Mouse (Mus musculus): Measurements from ENCODE around the gene Fam110c.
"Not testable (repeated sequence)": the region's sequence is repeated elsewhere in the genome, so short reads cannot be mapped to it uniquely, and the experiment has no call there.

Fam110c gene

DNA sequence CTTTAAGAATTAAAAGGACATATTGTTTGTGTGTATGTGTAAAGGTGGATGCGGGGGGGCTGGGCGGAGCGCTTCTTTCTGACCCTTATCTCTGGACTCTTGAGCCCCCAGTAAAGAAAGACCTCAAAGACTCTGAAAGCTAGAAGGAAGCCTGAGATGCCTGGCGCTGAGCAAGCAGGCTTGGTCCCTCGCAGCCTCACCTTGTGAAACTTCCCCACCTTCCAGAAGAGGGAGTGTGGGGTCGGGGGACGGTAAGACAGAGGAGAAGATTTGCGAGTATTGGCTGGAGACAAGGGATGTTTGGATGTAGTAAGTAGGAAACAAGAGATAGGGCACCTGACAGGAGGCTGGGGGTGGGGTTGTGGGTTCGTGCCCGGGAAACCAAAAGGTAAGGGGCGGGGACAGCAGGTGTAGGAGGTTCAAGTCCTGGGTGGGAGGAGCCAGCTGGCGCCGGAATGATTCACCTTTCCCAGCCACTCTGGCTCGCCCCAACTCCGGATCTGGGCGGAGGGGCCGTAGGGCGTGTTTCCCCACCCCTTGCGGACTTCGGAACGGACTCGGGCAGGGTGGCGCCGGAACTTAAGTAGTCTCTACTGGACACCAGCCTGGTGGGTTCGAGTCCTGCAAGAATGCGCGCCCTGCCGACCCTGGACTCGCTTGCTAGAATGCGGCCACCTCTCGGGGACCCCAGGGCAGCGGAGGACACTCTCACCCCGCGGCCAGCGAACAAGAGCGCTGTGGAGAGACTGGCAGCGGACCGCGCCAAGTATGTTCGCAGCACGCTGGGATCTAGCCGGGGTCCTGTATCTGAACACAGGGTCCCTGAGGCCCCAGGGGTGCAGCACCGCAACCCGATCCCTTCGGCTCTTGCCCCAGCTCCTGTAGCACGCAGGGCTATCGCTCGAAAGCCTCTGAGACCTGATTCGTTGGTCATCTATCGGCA, at the start of gene Fam110c:
Fam110c (plus strand) TSS at position 450 of the 943 bp plus-strand sequence.
- DNase-seq (ENCODE audit: extremely low spot score, low spot score), result peak; percentile 61

DNA sequence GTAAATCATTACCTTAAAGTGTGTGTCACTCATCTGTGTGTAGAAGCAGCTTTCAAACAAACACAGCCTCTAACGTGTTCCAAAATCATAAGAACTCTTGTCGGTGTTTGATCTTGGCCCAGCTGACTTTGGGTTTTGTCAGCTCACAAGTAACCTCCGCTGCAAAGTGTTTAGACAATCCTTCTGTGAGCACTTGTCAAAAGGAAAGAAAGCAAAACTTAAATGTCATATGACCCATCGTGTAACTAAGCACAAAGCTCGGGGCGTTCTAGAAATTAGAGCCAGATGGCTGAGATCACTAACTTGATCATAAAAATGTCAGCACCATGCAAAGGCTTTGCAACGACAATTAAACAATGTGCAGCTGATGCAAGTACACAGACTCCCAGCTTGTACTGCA, 47.2 kb upstream of the Fam110c start:
- no peak for DNase-seq (ENCODE audit: extremely low spot score, low spot score)

DNA sequence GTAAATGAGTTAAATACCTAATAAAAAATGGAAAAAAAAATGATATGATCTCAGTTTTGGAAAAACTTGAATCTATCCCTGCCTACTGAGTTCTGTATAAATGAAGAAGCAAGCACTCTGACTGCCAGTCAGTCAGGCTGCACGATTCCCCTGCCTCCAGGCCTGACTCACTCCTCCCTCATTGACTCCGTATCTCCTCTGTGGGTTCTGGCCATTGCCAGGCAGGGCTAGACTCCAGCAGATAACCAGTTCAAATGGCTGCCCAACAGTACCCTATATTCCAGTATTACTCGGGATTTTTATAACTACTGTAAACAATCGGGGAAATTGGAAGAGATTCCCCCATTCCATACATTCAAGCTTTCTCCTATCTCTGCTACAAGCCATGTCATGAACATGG, 21.6 kb upstream of the Fam110c start:
- DNase-seq (ENCODE audit: extremely low spot score, low spot score), result no peak

DNA sequence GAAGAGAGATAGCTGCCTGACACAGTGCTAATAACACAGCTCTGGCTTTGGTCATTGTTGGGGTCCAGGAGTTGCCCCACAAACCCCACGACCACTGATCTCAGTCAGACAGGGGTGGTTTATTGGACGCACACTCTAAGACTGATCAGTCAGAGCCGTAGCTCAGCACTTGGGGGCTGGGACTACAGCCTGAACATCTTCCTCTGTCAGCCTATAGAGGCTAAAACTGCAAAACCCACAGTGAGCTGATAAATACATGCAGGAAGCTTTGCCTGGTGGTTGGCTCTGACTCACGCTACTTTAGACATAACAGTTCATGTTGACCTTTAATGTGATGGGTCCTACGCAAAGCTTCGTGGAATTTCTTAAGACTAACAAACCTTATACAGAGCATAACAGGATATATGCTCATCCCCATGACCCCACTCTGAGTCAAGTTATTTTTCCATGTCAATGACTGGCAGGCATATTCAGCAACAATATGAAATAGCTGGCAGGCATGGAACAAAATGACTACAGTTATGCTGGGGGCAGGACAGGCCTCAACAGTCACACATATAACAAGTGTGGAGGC, 17.3 kb upstream of the Fam110c start:
- DNase-seq (ENCODE audit: extremely low spot score, low spot score), result no peak

DNA sequence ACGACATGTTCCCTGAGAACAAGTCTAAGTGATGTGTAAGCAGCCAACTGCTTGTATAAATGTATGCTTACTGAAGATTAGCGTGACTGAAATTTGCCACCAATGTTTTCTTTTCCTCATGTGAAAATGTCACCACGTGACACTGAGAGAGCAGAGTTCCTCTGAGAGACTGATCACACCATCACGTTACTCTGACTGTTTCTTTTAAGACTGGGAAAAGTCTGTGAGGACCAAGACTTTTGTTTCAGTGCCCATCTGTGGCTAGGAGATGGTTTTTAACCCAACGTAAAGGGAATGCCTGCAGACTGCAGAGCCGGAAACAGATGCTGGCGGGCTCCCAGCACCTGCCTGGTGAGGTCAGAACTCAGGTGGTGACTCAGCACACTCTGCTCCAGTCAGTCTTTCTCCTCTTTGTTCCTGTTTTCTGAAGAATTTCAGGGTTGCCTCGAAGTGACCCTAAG, 14.2 kb upstream of the Fam110c start:
- no peak for DNase-seq (ENCODE audit: extremely low spot score, low spot score)

DNA sequence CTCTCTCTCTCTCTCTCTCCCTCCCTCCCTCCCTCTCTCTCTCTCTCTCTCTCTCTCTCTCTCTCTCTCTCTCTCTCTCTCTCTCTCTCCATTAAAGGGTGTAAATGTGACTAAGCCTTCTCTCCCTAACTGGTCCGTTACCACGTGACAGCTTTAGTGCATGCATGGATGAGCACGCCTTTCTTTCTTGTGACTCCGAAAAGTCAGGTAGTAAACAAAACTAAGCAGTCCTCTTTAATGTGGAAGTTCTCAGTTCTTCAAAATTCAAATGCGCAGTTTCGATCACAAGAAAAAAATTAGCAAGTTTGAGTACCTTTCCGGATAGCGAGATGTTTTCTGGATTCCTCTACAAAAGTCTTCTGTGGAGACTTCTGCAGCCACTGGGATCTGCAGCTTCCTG, 13.4 kb upstream of the Fam110c start:
- DNase-seq (ENCODE audit: extremely low spot score, low spot score), result no peak

DNA sequence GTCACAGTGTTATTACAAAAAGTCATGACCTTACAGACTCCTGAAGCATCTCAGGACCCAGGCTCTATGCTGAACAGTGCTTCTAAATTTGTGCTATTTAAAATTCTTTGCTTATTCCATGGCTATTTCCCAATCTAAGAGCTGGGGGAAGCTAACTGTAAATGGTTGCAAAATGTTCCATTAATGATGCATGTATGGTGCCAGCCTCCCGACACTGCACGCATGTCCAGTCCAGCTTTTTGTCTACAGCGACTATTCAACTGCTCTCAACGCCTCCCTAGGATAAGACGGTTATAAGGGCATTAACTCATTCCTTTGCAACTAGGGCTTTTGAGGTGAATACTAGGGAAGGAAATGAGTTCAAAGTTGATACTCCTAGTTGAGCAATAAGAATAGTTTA, 2.4 kb upstream of the Fam110c start:
- DNase-seq (ENCODE audit: extremely low spot score, low spot score), result no peak

DNA sequence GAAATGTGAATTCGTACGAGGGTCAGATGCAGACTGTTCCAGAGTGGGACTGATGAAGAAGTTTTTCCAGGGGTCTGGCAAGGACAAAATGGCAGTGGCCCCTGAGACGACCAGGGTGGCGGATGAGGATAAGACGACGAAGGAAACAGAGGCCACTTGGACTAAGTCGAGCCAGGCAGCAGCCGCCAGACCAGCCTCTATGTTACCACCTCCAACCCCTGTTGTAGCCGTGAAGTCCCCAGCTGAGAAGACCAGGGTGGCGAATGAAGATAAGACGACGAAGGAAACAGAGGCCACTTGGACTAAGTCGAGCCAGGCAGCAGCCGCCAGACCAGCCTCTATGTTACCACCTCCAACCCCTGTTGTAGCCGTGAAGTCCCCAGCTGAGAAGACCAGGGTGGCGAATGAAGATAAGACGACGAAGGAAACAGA, 710 bp downstream of the Fam110c start:
- DNase-seq (ENCODE audit: extremely low spot score, low spot score), result not testable (repeated sequence)

DNA sequence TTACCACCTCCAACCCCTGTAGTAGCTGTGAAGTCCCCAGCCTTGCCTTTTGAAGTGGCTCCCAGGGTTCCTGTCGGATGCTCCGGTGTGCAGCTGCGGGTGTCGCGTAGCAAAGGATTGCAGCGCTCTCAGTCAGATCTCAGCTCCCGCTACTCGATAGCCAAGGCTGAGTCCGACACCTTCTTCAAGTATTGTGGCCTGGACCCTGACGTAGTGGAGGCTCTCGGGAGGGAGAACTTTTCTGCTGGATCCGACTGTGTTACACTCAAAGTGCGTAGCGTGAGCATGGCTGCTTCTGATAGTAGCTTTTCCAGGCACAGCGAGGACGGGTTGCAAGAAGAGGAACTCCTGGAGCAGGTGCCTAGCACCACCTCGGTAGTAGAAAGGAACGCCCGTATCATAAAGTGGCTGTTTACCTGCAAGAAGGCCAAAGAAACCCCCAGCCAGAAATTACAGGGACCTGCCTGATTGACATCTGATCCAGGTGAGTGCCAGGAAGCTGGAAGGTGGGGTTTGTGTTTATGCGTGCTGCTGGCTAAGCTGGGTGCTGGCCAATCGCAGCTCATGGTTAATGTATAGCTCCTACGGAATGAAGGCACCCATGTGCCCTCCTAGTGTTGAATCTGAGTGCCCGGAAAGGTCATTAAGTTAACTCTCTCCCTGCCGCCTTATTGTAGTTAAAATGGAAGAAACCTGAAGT, 1.3 kb downstream of the Fam110c start:
- DNase-seq (ENCODE audit: extremely low spot score, low spot score), result peak; percentile 64

DNA sequence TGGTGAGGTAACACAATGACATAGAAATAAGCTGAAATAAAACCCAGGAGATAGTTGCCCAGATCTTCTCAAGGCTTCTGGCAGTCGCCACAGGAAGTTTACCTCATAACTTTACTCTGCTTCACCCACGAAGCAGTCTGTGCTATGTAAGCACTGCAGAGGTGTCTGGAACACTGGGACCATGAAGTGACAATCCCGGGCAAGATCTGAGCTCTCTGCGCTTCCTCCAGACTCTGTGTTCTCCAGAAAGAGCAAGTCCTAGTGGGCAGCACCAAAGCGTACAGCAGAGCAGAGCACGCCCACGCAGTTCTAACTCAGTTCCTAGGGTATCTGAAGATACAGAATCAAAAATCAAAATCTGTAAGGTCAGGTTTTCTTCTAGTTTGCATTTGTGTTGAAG, 3.4 kb downstream of the Fam110c start:
- no peak for DNase-seq (ENCODE audit: extremely low spot score, low spot score)

DNA sequence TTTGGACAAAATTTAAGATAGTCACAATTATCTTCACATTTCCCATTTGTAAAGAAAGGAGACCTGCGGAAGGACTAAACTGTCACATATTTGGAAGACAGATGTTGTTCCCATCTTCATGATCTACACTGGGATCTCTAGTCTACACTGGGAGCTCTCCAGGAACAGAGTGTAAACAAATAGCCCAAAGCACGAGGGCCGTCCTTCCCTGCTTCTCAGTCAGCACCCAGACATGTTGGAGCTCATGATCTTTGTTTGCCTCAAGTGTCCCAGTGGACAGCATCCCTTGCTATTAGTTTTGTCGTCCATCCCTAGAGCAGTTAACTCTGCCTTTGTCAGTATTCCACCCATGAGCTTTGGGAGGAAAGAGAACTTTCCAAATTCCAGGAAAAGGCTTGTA, 4.4 kb downstream of the Fam110c start:
- no peak for DNase-seq (ENCODE audit: extremely low spot score, low spot score)

DNA sequence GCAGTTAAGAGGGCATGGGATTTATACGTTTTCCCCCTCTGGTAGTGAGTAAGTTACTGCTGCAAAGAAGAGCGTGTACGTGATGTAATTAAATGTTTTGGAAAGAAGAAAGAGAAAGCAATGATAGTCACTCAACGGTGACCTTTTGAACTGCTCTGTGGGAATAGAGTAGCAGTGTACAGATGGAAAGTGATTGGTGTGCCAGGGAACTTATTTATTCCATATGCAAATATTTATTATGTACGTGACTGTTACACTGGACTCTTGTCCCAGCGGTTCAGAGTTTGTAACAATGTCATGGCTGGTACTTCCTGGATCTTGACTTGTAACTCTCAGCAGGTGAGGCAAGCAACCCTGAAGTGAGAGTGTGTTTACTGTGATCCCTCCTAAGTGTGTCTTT, 6.7 kb downstream of the Fam110c start:
- no peak for DNase-seq (ENCODE audit: extremely low spot score, low spot score)

DNA sequence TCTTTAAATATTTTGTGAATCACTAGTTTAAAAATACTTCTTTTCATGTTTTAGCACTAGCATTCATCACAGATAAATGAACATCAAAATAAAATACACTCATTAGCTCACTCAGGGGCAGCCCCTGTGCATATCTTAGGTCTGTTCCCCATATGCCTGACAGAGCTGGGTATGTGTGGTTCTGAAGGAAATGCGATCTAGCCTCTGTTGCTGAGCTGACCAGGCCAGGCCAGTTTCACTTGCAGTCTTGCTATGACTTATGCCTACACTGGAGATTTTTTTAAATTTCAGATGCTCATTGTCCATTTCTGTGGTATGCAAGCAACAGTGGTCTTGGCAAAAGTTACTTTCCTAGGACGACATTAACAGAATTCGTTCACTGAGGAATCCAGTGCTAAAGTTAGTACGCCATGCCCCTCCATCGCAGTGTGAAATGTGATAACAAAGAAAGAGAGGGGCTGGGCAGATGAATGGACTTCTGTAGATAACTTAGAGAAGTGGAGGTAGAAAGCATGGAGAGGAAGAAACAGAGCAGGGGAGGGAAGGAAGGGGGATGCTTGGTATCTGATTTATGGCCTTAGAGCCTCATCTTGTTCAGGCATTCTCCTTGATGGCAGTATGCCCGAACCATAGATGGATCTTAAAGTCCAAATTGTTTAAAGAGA, 7.4 kb downstream of the Fam110c start:
- DNase-seq (ENCODE audit: extremely low spot score, low spot score), result no peak

DNA sequence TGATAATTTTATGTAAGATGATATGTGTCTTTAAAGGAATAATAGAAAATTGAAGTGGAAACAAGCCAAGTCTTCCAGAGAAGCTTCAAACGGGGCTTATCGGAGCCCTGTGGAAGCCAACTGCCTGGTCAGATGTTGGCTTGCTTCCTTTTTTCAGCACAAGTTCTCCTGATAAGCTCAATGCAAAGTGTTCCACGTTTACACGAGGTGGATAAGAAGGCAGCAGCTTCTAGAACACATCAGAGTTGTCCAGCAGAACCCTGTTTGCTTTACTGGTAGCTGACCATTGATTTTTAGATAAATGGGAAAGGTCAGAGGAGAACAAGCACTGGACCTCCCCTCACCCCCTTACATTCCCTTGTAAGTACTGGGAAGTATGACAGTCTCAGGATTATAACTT, 9.3 kb downstream of the Fam110c start:
- no peak for DNase-seq (ENCODE audit: extremely low spot score, low spot score)

DNA sequence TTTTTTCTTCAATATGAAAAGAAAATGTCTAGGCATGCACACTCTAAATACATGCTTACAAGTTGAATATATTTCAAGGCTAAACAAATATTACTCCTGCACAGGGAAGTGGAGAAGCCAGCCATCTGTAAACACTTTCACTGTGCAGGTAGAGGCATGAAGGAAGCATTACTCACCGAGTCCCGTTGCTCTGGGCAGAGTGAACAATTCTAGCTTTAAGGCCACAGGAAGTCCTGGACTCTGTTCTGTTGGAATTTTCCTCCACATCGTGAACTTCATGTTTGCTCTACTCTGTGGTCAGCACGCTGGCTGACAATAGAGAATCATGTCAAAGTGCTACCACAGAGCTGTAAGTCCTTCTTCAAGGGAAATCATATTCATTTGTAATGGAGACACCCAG, 9.7 kb downstream of the Fam110c start:
- no peak for DNase-seq (ENCODE audit: extremely low spot score, low spot score)

DNA sequence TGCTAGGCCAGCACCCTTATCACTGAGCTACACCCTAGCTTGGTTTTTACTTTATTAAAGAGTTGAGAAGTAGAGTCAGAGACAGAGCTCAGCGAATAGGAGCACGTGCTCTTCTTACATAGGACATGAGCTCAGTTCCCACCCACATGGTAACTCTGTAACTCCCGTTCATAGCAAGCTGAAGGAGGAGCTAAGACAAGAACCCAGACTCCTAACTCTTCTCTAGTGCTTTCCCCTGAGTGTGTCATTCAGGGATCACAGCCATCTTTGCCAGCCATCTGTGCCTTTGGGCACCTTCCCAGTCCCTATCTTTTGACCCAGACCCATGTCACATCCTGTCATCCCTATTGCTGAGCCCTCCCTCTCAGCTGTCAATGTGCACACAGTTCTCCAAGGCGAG, 13.4 kb downstream of the Fam110c start:
- DNase-seq (ENCODE audit: extremely low spot score, low spot score), result no peak

DNA sequence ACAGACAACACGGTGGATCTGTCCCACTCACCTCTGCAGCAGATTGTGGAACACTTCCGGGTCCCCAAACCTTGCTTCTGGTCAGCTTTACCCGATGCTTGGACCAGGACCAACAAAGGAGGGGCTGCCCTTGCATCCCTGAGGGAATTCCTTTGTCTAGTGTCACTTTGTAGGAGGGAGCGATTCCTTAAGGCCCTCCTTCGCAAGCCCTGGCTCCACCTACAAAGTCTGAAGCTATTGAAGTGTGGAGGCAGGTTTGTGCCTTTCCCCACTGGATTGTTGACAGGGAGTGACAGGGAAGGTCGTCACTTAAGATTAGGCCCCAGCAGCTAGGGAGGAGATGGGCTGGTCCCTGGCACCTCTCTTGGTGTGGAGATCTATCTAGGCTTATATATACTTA, 16.7 kb downstream of the Fam110c start:
- no peak for DNase-seq (ENCODE audit: extremely low spot score, low spot score)

DNA sequence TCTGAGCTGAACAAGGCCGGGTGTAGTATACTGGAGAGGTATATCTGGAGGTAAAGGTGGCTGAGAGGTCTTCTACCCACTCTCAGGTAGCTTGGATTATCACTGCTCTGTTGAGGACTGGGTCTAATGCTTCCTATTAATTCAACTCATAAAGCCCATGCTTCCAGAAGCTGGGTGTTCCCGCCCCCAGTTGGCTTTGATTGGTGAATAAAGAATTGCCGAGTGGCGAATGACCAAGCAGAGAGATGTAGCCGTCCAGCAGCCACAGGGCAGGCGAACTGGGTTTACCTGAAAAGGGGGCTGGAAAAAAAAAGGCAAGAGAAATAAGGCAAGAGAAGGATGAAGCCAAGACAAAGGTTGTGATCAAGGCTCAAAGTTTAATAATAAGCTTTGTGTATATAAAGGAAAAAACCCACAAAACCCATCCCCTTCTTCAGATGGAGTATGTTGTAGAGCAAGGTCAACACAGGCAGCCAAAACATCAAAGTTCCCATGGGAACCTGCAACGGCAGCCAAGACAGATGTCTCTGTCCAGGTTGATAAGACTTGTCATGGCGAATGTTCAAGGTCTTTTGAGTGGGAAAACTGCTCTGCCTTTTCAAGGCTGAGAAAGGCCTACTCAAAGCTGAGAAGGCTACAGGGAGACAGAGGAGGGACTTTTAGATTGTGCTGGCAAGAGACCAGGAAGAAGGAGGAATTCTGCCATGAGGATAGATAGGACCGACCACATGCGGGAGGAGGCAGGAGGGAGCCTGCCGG, 17.4 kb downstream of the Fam110c start:
- DNase-seq (ENCODE audit: extremely low spot score, low spot score), result no peak

DNA sequence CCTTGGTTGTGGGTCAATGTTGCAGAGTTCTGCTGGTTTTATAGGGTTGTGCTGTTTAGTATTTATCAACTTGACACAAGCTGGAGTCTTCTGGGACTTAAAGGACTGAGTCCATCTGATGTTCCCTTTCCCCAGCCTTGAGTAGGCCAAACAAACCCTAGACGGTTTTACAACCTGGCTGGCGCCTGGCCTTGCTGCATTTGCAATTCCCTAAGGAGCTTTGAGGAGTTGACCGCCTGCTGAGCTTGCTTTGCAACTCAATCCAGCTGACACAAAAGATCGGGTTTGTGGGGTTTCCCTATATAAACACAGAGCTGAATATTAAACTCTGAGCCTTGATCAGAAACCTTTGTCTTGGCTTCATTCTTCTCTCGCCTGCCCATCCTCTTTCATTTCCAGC, 18.8 kb downstream of the Fam110c start:
- DNase-seq (ENCODE audit: extremely low spot score, low spot score), result no peak

DNA sequence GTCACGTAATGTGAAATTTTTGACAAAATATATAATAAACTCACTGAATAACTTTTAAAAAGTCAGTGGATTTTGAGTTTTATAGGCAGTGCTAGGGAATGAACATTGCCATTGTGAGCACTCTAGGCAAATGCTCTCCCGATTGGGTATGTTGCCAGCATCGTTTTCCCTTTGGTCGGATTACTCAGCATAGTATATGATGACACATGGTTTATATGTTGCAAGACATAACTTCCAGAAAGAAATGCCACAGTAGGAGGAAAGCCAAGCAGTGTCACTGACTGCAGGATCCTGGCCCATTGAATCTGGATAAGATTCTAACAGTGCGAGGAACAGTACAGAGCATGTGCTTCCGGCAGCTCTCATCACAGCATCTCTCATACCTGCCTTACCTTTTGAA, 23.5 kb downstream of the Fam110c start:
- DNase-seq (ENCODE audit: extremely low spot score, low spot score), result no peak

DNA sequence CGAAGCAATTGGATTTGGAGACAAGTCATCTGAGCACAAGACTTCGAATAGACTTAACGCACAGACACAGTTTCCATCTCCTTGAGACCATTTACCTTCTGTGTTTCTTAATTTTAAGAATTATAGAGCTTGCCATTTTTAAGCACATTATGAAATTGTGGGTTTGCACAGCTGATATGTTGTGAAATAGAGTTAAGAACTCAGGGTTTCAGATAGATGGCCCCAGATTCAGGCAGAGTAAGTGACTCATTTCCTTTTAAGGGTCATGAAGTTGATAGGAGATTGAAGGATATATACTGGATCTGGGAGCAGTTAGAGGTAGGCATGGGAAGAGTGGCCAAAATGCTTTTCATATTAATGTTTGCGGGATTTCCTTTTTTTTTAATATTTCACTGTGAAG, 27.5 kb downstream of the Fam110c start:
- DNase-seq (ENCODE audit: extremely low spot score, low spot score), result no peak
